In genomic region chr11:80230066-80230465, GRCm38 (mm10) we compare ENCODE assay signal across 3 mouse cellular contexts. TPM values are rescaled to one million over a fixed set of nuclear protein-coding genes. Genes with fewer than 3 reads are reported as not detected.
A peak's percentile ranks its signal among the peaks of the same experiment; 100 is the strongest.
DNase-seq lines count a peak whose midpoint lies in the region; TF ChIP-seq lines count a peak whose summit lies in the region.
"Not testable (repeated sequence)": the region's sequence is repeated elsewhere in the genome, so short reads cannot be mapped to it uniquely, and the experiment has no call there.

No protein-coding gene starts in this region.

- DNase-seq in CH12.LX (ENCODE audit: extremely low read depth); ES-E14 (ENCODE audit: low read depth, low spot score); MEL (ENCODE audit: low read depth, low spot score): not testable (repeated sequence)

- H3K36me3 ChIP-seq in CH12.LX (replicated peaks in 1 of 2; ENCODE audit: control insufficient read depth in 1 of 2, insufficient read depth in 1 of 2, low read length in 1 of 2), result peaks cover 33 to 76% of the 10 kb centered on the region in 2 experiments
- H3K36me3 ChIP-seq in ES-E14 (ENCODE audit: control insufficient read depth, insufficient read depth, low read length, poor library complexity, severe bottlenecking), result not testable (repeated sequence)
- H3K36me3 ChIP-seq in MEL (ENCODE audit: control insufficient read depth in 1 of 2, insufficient read depth in 2 of 2, low read length in 2 of 2), result peaks cover 0 to 35% of the 10 kb centered on the region in 2 experiments; a peak in 2 of 4 replicates

- in situ Hi-C loops in CH12.LX (cut with MboI; ENCODE audit: low pct_ligation_motif_present, low pct_unique_long_range_greater_than_20kb, low sequenced_read_pairs); ES-E14 (cut with MboI; ENCODE audit: low sequenced_read_pairs in 2 of 2, unreplicated experiment in 2 of 2): not testable (repeated sequence)

- not testable (repeated sequence) for H3K27ac ChIP-seq in CH12.LX (ENCODE audit: insufficient read depth, low read depth); ES-E14 (ENCODE audit: insufficient read depth, low read depth, low read length, poor library complexity, severe bottlenecking); MEL (ENCODE audit: control insufficient read depth, low read depth, low read length)

- TF ChIP-seq CTCF in CH12.LX (conservative IDR thresholded peaks at IDR 0.05 in 1 of 2, IDR thresholded peaks at IDR 0.05 in 1 of 2; ENCODE audit: low read depth in 2 of 2, low read length in 2 of 2); MEL (IDR thresholded peaks at IDR 0.05 in 2 of 3, conservative IDR thresholded peaks at IDR 0.05 in 1 of 3; ENCODE audit: control insufficient read depth in 1 of 3, insufficient read depth in 1 of 3, low read depth in 2 of 3, low read length in 3 of 3, poor library complexity in 1 of 3, severe bottlenecking in 1 of 3): not testable (repeated sequence)

- TF ChIP-seq POLR2A in CH12.LX (IDR thresholded peaks at IDR 0.05; ENCODE audit: low read depth, low read length); MEL (IDR thresholded peaks at IDR 0.05; ENCODE audit: control insufficient read depth in 1 of 2, insufficient read depth in 1 of 2, low read depth in 1 of 2, low read length in 2 of 2, poor library complexity in 1 of 2): not testable (repeated sequence)

- H3K27me3 ChIP-seq in CH12.LX (replicated peaks); MEL (ENCODE audit: control insufficient read depth in 1 of 2, insufficient read depth in 2 of 2, low read length in 2 of 2): not testable (repeated sequence)

- dilution Hi-C loops in CH12.LX (cut with MboI; ENCODE audit: extremely low pct_ligation_motif_present, extremely low pct_unique_long_range_greater_than_20kb, low sequenced_read_pairs), result not testable (repeated sequence)

- H3K9me3 ChIP-seq in CH12.LX (replicated peaks; ENCODE audit: low read length); ES-E14 (ENCODE audit: control insufficient read depth, insufficient read depth, low read depth, low read length); MEL (replicated peaks; ENCODE audit: insufficient read depth, low read length): not testable (repeated sequence)

- not testable (repeated sequence) for TF ChIP-seq RAD21 in CH12.LX (IDR thresholded peaks at IDR 0.05; ENCODE audit: low read depth, low read length); MEL (IDR thresholded peaks at IDR 0.05; ENCODE audit: low read depth, low read length)

- H3K9ac ChIP-seq in CH12.LX (ENCODE audit: insufficient read depth, low read depth); ES-E14 (ENCODE audit: insufficient read depth, low read depth, low read length, poor library complexity, severe bottlenecking); MEL (ENCODE audit: control insufficient read depth, low read depth, low read length, poor library complexity, severe bottlenecking): not testable (repeated sequence)

- H3K4me2 ChIP-seq in CH12.LX (ENCODE audit: insufficient read depth, low read depth, poor library complexity, severe bottlenecking), result not testable (repeated sequence)

- H3K79me2 ChIP-seq in CH12.LX (replicated peaks; ENCODE audit: control insufficient read depth, extremely low read depth, insufficient read depth, poor library complexity, severe bottlenecking); MEL (ENCODE audit: control insufficient read depth, insufficient read depth, low read length, poor library complexity): not testable (repeated sequence)

- not testable (repeated sequence) for H3K4me1 ChIP-seq in CH12.LX (ENCODE audit: control insufficient read depth in 1 of 2, insufficient read depth in 2 of 2); ES-E14 (ENCODE audit: control insufficient read depth in 2 of 2, insufficient read depth in 2 of 2, low read length in 2 of 2, poor library complexity in 1 of 2); MEL (ENCODE audit: control insufficient read depth in 1 of 2, insufficient read depth in 2 of 2, low read length in 2 of 2)

- TF ChIP-seq EP300 in CH12.LX (IDR thresholded peaks at IDR 0.05; ENCODE audit: low read length); MEL (IDR thresholded peaks at IDR 0.05; ENCODE audit: low read depth in 1 of 2, low read length in 2 of 2): not testable (repeated sequence)

- not testable (repeated sequence) for H3K4me3 ChIP-seq in CH12.LX (replicated peaks in 1 of 3; ENCODE audit: low read depth in 2 of 3, low read length in 2 of 3, poor library complexity in 1 of 3); ES-E14 (ENCODE audit: insufficient read depth in 1 of 2, low read depth in 1 of 2, low read length in 2 of 2, poor library complexity in 1 of 2, severe bottlenecking in 1 of 2); MEL (ENCODE audit: control insufficient read depth in 1 of 2, insufficient read depth in 1 of 2, low read depth in 2 of 2, low read length in 2 of 2)

TF ChIP-seq in CH12.LX, 34 proteins besides CTCF, POLR2A, EP300 and RAD21:
- TF ChIP-seq ZNF384 (IDR thresholded peaks at IDR 0.05; ENCODE audit: low read depth, low read length), result peak; percentile 67

TF ChIP-seq in ES-E14, 5 proteins besides CTCF, POLR2A, EP300 and RAD21:
- TF ChIP-seq ZNF384 (IDR thresholded peaks at IDR 0.05; ENCODE audit: low read depth, low read length), result peak; percentile 69

TF ChIP-seq in MEL, 35 proteins besides CTCF, POLR2A, EP300 and RAD21:
- peak; percentile 78 for TF ChIP-seq ZNF384 (IDR thresholded peaks at IDR 0.05; ENCODE audit: low read depth, low read length)

RNA-seq across cellular contexts. Expression of gene Rhot1, which starts 21.2 kb away (rescaled TPM):
- 33.1 and 36.3 TPM in 2 replicates for total RNA-seq in CH12.LX (2012; rRNA removed)
- 73.3 and 83.5 TPM in 2 replicates for total RNA-seq in CH12.LX (2014; rRNA removed)
- 55.3 and 61.0 TPM in 2 replicates for polyA plus RNA-seq in CH12.LX (2012; ENCODE audit: insufficient read length, low read depth)
- total RNA-seq in ES-E14 (2012; rRNA removed), result 29.1 and 38.8 TPM in 2 replicates
- total RNA-seq in MEL (2012; rRNA removed), result 39.8 and 43.7 TPM in 2 replicates
- polyA plus RNA-seq in MEL (2012; ENCODE audit: insufficient read depth in 1 of 2, insufficient read length in 2 of 2, low read depth in 1 of 2, low replicate concordance in 2 of 2, missing spikeins in 1 of 2), result 100 to 1,000 TPM in 1 of 2 experiments, 10 to 100 TPM in 1; 44.3 to 919 TPM

RNA-seq across cellular contexts. Expression of gene Rnf135, which starts 46.4 kb away (rescaled TPM):
- total RNA-seq in CH12.LX (2012; rRNA removed), result 11.7 and 12.4 TPM in 2 replicates
- total RNA-seq in CH12.LX (2014; rRNA removed), result 10.9 and 11.1 TPM in 2 replicates
- 9.6 and 11.3 TPM in 2 replicates for polyA plus RNA-seq in CH12.LX (2012; ENCODE audit: insufficient read length, low read depth)
- 3.4 and 5.2 TPM in 2 replicates for total RNA-seq in ES-E14 (2012; rRNA removed)
- total RNA-seq in MEL (2012; rRNA removed), result 4.1 and 5.2 TPM in 2 replicates
- 1 to 10 TPM in 1 of 2 experiments, not detected in 1; 8.0 TPM for polyA plus RNA-seq in MEL (2012; ENCODE audit: insufficient read depth in 1 of 2, insufficient read length in 2 of 2, low read depth in 1 of 2, low replicate concordance in 2 of 2, missing spikeins in 1 of 2)
